ENCODE assay signal across 11 mouse cellular contexts in the genomic region with DNA sequence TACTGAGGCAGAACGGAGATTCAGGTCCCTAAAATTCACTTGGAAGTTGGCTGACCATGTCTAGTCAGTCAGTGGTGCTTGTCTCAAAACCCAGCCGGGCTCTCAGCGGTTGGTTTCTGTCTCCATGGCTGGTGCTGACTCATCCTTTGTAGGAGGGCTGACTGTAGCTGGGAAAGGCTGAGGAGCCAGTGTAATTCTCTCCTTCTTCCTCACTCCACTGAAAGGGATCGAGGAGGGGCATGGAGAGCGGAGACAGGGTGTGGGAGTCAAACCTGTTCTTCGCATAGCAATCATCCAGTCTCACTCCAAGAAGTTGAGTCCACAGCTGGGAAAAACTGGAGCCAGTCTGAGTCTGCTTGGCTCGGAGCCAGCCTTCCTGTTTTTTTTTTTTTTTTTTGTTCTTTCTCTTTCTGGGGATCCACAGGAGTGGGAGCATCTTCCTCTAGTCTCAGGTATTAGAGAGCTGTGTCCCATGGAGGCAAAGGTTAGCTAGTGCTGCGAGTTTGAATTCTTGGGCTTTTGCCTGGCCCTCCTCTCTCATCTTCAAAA.
DNase-seq lines count a peak whose midpoint lies in the region; ATAC-seq lines count a peak whose summit lies in the region.
"Had no signal": no experiment of that assay in that cellular context is flagged by ENCODE, and none has a peak within 500 bp of the region (broad histone marks: within the 10 kb centered on the region; RNA-seq: fewer than 3 reads in every experiment).

No protein-coding gene starts in this region.

- H3K36me3 ChIP-seq in heart, embryonic 11.5 days (ENCODE audit: control insufficient read depth, insufficient read depth, low read length), result no peaks in the 10 kb centered on the region
- H3K36me3 ChIP-seq: embryonic facial prominence, embryonic 13.5 days; neural tube, embryonic 13.5 days; stomach, embryonic 15.5 days had no signal

- no peaks in the 10 kb centered on the region for H3K9me3 ChIP-seq in heart, embryonic 11.5 days (replicated peaks; ENCODE audit: control insufficient read depth, low read length)
- H3K9me3 ChIP-seq: embryonic facial prominence, embryonic 13.5 days; neural tube, embryonic 13.5 days; stomach, embryonic 15.5 days had no signal

- WGBS in heart, embryonic 11.5 days (ENCODE audit: insufficient replicate concordance), result 66% methylated on average over 8 of the region's 8 CpGs

- H3K27me3 ChIP-seq in heart, embryonic 11.5 days (ENCODE audit: control insufficient read depth, insufficient read depth, low read length), result peaks cover 8% of the 10 kb centered on the region; the same call in 1 of the 2 replicates
- H3K27me3 ChIP-seq: neural tube, embryonic 13.5 days had no signal

- H3K9ac ChIP-seq in heart, embryonic 11.5 days (ENCODE audit: low read depth, low read length), result no peak overlapping the region
- H3K9ac ChIP-seq: embryonic facial prominence, embryonic 13.5 days; neural tube, embryonic 13.5 days; stomach, embryonic 15.5 days had no signal

- no peaks in the 10 kb centered on the region for H3K4me1 ChIP-seq in heart, embryonic 11.5 days (ENCODE audit: control insufficient read depth, insufficient read depth, low read length)
- H3K4me1 ChIP-seq: embryonic facial prominence, embryonic 13.5 days; stomach, embryonic 15.5 days had no signal

- no peak overlapping the region for H3K27ac ChIP-seq in heart, embryonic 11.5 days (ENCODE audit: low read depth, low read length)
- H3K27ac ChIP-seq: embryonic facial prominence, embryonic 13.5 days; neural tube, embryonic 13.5 days; stomach, embryonic 15.5 days had no signal

- no peak overlapping the region for H3K4me3 ChIP-seq in heart, embryonic 11.5 days (ENCODE audit: low read depth, low read length)
- H3K4me3 ChIP-seq: embryonic facial prominence, embryonic 13.5 days; neural tube, embryonic 13.5 days; stomach, embryonic 15.5 days had no signal

- H3K4me2 ChIP-seq in heart, embryonic 11.5 days, result no peak overlapping the region
- H3K4me2 ChIP-seq: embryonic facial prominence, embryonic 13.5 days; neural tube, embryonic 13.5 days; stomach, embryonic 15.5 days had no signal

- peak; percentile 9 for DNase-seq in heart, postnatal 4 days
- DNase-seq in urinary bladder, postnatal 14 days (ENCODE audit: low spot score), result peak; percentile 13
- no peak for DNase-seq in urinary bladder, adult 2 months (ENCODE audit: low spot score)
- peak; percentile 74 for DNase-seq in fibroblast of lung, adult 2 months (ENCODE audit: low read depth)
- peak; percentile 54 to 61 for DNase-seq in right cerebral cortex, postnatal 36 days (ENCODE audit: low spot score in 2 of 2)
- no peak for DNase-seq in spleen, postnatal 4 days (ENCODE audit: low spot score in 2 of 2)
- DNase-seq in cerebellum, adult 9-10 months, result no peak

- no peak for ATAC-seq in heart, embryonic 11.5 days (replicated peaks; ENCODE audit: insufficient number of reproducible peaks, low FRiP score, low TSS enrichment)

Comparison
In these comparisons a context has a peak if more than half of its experiments do, and no peak if none do; other contexts are left out.
1. DNase-seq: peak in heart, postnatal 4 days (single experiment), urinary bladder, postnatal 14 days (single experiment), fibroblast of lung, adult 2 months (single experiment) and right cerebral cortex, postnatal 36 days (2 of 2); none in urinary bladder, adult 2 months (single experiment), spleen, postnatal 4 days (0 of 2) and cerebellum, adult 9-10 months (single experiment).